Mouse (Mus musculus): ENCODE data around the gene Amtn. TPM values are rescaled to one million over a fixed set of nuclear protein-coding genes. Genes with fewer than 3 reads are reported as not detected.

The Amtn gene
- total RNA-seq (2023): not detected

GRCm38 (mm10) chr5:88375808-88376207 is at the start of gene Amtn:
Gene Amtn (plus strand): TSS chr5:88376108.

Other genes with a start within 250 kb of the Amtn start
- gene Gm11115, start 222.0 kb upstream of the Amtn start, total RNA-seq (2023): not detected
- gene Gm7714, start 107.2 kb upstream of the Amtn start, total RNA-seq (2023): not detected
- not detected for gene Prol1, start 58.8 kb upstream of the Amtn start, total RNA-seq (2023)
- gene Ambn, start 79.9 kb downstream of the Amtn start, total RNA-seq (2023): not detected
- gene Enam, start 111.9 kb downstream of the Amtn start, total RNA-seq (2023): not detected
- 100 to 1,000 TPM in 1 of 2 experiments, 10 to 100 TPM in 1; 37.5 to 119 TPM for gene Jchain, start 151.8 kb downstream of the Amtn start, total RNA-seq (2023)
- 10 to 100 TPM; 42.1 to 49.3 TPM for gene Utp3, start 178.4 kb downstream of the Amtn start, total RNA-seq (2023)
- gene Rufy3, start 188.9 kb downstream of the Amtn start, total RNA-seq (2023): 10 to 100 TPM; 33.7 to 38.0 TPM

Data from monocyte, adult 59 days (primary cell).